Mouse (Mus musculus): ENCODE data around the gene Actbl2.

The Actbl2 gene

DNA sequence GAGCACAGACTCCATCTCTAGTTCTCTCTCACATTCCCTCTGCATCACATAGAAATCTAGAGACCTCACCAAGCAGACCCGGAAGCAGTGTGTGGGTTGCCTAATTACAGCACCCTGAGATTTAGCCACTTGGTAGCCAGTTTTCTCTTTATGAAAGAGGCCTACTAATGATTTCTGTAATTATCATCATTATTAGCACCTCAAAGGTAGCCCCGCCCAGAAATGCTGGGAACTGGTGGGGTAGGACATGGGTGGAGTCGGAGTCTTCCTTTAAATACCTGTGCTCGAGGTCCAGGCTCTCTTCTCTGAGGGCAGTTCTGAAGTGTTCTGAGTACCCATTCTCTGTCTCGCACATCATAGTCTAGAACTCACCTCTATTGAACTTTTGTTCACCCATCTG lies at the start of gene Actbl2:
Actbl2 (plus strand) TSS at position 301 of the 400 bp plus-strand sequence.
- DNase-seq (ENCODE audit: low read depth) = no peak

DNA sequence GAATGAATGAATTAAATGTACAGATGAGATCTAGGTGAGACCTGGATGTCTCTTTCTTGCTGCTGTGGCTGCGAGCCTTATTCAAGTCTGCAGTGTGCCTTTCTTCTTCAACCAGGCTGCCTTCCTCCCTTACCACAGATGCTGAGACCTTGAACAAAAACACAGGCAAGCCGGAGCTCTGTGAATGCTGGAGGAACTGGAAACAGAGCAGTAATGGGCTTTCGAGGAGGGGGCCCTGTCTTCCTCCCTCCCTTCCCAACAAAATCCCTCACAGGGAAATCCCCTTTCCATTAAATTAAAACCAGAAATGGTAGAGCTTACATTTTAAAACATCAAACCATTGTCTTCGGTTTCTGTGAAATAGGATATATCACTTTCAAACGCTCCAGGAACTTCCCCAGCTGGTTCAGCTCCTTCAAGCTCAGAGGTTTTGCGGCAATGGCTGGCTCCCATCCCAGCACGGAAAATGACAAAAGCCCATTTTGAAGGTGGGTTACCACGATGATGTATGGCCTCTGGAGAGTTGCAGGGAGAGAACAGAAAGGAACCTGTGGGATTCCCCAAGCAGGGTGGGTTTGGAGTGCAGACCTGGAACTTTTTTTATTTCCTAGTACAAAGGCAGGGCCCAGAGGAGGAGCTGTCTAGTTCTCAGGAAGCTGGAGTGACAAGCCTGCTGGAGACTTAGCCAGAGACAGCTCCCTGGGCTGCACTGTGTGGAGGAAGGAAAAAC lies 44.0 kb upstream of the Actbl2 start:
- DNase-seq (ENCODE audit: low read depth) = no peak

DNA sequence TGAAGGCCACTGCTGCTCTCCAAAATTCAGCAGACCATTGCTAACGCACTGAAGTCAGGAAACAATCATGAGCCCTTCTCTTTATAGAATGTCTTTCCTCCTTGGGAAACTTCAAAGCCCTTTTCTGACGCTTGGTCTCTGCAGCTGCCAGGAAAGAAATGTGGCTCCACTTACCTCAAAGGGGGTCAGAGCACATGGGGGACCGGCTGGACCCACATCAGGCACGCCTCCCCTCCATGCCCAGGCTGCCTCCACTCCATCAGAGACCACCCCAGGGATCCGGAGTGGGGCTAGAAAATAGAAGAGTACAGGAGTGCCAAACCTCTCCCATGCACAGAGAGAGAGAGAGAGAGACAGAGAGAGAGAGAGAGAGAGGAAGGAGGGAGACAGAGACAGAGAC lies 26.0 kb upstream of the Actbl2 start:
- no peak for DNase-seq (ENCODE audit: low read depth)

DNA sequence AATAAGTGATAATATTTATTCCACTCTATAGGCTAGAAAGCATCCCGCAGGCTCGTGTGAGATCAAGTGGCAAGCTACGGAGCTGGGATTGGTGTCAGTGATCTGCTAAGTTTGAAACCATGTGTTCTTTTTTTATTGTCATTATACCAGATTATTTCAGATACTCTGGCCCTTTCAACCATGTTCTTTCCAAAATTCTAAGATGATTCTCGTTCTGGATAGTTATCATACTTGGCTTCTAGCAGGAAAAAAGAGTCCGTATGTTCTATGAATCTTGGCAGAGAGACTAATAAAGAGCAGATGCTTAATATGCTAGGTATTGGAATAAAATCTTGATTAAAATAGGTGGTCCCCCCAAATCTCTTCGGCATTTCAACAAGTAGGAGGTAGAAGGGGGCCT lies 25.3 kb upstream of the Actbl2 start:
- DNase-seq (ENCODE audit: low read depth) = no peak

DNA sequence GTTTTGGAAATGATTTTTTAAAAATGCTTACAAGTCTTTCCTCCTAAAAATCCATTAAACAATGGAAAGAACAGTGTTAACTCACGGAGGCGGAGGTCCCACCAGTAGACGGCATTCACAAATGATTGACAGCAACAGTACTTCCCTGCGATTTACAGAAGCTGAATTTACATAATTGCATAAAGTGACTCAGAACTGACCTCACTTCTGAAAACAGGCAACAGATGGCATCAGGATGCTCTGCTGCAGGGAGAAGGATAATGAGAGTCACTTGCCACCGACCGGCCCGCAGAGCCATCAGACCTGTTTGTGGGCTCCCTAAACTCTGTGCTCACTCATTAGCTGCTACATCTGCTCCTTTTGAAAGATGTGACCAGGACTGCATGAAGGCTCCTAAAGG lies 22.4 kb upstream of the Actbl2 start:
- no peak for DNase-seq (ENCODE audit: low read depth)

DNA sequence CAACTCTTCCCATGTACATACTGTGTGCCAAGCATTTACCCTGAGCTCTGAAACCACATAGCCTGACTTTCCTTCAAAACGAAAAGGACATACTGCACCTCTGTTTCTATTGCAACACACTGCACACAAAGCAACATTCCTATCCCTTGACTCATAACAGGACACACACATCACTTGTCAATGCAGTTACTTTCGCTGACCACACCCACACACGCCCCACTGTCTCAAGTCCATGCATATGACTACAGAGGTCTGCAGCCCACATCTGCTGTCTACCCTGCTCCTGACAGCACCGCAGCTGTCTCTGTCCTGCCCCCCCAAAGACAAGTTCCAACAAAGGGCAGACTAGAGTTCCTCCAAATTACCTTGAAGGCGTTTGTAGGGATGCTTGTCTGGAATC lies 21.5 kb upstream of the Actbl2 start:
- peak; percentile 47 for DNase-seq (ENCODE audit: low read depth)

DNA sequence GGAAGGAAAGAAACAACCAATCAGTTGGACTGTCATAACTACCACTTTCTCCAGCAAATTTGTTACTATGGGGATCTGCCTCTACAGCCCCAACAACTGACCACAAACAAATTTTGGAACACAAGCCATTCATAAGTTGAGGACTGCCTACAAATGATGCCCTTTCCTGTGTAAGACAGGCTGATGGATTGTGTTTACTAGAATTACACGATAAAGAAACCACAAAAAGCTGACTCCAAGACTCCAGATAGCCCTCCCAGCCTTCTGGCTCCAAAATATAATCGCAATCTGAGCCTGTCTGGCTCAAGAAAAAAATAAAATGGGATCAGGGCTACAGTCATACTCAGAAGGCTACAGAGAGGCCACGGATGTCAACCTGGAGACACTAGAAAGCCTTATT lies 20.2 kb upstream of the Actbl2 start:
- peak; percentile 15 for DNase-seq (ENCODE audit: low read depth)

DNA sequence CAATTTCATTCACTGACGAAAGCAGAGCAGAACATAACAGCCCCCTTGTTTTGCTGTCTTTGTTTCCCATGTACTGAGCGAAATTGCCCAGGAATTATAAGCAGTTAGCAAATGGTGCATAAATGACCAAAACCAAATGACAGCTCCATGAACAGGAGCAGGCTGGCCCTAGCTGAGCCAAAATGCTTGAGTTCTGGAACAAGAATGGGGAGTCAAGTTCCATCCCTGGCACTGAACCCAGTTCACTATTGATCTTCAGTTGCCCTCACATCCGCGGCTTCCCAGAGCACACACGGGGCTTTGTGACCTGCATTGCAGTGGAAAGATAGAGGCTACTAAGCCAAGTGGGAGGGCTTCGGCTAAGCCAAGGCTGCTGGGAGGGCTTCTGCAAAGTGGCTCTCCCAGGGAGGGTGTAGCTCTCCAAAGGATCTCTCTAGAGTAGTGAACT lies 19.1 kb upstream of the Actbl2 start:
- no peak for DNase-seq (ENCODE audit: low read depth)

DNA sequence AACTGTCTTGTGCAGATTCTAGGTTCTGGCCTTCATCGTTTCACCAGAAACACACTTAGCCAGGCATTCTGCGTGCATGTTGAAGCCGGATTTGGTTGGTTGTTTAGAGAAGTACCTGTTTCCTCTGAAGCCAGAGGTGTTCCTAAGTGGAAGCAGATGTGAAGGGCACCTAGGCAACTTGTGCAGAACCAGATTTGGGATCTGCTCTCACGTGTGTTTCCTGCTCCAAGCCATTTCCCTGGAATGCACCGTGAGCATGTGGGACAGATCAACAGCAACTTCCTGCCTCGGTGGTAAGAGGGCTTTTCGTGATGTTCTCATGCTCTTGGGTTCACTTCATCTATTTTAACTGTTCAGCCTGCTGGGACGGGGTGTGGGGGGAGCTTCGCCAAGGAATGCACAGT lies 18.4 kb upstream of the Actbl2 start:
- no peak for DNase-seq (ENCODE audit: low read depth)

DNA sequence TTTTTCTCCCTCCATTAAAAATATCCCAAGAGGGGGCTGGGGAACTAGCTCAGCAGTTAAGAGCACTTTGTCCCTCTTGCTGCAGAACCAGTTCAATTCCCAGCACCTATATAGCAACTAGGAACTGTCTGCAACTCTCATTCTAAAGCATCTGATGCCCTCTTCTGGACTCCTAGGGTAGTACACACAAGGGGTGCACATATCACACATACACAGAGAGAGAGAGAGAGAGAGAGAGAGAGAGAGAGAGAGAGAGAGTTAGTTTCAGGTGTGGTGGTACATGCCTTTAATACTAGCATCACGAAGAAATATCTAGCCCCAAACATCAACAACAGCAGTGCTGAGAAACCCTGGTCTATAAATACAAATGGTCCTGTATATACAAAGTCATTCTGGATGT lies 17.5 kb upstream of the Actbl2 start:
- no peak for DNase-seq (ENCODE audit: low read depth)

DNA sequence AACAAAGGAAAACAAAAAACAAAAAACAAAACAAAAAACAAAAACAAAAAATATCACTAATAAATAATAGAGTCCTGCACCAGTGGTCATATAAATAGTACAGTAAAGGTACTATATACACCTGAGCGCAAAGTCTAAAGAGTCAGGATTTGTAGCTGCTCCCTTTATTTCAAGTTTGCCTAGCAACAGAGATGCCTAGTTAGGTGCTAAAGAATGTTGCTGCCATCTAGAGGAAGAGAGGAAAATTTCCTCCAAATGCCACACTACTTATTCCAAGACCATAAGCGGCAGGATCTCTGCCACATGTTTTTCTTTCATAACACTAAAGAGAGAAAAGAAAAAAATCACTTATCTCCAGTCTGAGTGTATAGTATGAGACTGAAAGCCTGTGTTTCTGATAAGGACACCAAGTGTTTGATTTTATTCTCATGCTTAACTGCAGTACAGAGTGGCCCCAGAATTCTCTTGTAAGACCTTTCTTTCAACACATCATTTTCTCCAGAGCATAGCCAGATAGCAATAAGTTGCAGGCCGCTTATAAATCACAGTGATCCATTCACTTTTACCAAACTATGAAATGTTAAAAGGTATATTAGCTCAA lies 16.8 kb upstream of the Actbl2 start:
- peak; percentile 72 for DNase-seq (ENCODE audit: low read depth)

DNA sequence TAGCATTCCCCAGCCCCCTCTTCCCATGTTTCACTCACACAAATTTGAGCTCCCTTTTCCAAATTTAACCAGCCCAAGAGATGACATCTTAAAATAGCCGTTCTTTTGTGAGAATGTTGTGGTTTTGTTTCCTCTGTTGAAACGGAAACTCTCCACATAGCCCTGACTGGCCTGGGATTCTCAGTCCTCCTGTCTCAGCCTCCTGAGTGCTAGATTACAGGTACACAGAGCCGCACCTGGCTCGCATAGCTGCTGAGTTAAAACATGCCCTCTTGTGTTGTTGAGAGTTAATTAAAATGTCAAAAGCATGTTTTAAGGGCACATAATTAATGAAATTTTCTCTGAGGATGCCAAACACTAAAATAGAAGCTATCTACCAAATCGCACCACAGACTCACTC lies 3.7 kb upstream of the Actbl2 start:
- DNase-seq (ENCODE audit: low read depth) = no peak

DNA sequence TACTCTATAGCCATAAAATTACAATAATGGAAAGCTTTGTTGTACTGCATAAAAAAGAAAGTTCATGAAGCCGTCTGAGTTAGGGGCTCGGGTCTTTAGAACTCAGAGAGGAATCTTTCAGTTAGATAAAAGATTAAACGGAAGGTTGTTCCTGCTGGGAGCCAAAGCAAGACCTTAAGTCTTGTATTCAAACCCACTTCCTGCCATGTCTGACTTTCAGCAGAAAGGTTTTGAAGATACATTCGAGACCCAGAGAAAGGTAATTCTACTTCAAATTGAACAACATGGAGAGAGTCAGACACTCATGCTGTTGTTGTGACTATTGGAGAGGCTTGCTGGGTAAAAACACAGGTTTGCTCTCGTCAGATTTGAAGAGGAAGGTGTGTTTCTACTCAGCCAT lies 3.0 kb upstream of the Actbl2 start:
- no peak for DNase-seq (ENCODE audit: low read depth)

DNA sequence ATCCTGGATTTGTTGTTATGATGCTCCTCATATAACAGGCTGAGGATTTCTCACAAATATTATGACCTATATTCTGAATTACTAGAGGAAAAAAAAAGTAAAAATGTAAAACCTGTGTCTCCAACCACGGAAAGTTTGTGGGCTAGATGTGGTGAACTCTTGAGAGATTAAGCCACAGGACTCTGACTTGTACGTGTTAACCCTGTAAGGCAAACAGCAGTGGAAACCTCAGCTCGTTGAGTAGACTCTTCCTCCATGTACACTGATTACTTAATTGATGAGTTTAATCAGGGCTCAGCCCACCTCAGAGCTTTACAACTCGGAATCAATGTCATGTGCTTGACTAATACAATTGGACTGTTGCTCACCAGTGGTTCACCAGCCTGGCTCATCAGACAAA lies 3.2 kb downstream of the Actbl2 start:
- DNase-seq (ENCODE audit: low read depth) = no peak

DNA sequence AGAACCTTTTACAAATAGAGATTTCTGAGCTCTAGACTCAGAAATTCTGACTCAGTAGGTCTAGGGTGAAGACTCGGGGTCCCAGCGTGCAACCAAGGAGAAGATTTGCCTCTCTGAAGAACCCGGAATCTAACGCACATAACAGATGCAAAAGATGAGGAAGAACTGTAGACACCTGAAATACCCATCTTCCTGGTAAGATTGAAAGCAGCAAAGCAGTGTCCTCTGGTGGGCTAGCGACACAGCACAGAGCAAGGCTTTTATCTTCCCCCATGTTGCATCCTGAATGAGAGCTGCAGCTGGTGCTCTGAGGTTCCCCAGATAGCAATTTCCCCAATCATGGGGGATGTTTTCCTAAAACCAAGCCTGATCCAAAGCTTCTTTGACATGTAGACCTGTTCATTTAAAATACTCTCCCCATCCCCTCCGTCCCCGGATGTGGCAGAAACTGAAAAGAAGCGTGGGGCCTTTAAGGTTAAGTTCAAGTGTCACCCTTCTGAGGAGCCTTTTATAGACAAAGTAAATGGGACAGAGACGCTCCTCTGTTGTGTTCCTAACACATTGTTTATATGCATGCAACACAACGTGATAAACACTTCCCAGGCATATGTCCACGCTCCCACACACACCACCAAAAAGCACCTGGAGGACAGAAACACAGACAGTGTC lies 3.7 kb downstream of the Actbl2 start:
- DNase-seq (ENCODE audit: low read depth) = no peak

DNA sequence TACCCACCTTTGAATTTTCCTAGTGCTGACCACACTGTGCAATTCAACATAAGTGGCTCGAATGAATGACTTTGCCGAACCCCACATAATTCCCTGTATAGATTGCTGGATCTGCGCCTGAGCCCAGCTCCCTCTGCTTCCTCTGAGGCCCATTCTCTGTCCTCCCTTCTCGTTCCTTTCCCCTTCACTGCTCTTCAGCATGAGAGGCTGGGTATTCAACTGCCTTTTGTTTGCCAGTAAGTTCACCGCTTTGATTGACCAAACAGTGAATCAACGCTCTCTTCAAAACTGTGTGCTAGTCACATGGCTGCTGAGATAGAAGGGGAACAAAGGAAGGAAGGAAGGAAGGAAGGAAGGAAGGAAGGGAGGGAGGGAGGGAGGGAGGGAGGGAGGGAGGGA lies 4.3 kb downstream of the Actbl2 start:
- DNase-seq (ENCODE audit: low read depth) = no peak

DNA sequence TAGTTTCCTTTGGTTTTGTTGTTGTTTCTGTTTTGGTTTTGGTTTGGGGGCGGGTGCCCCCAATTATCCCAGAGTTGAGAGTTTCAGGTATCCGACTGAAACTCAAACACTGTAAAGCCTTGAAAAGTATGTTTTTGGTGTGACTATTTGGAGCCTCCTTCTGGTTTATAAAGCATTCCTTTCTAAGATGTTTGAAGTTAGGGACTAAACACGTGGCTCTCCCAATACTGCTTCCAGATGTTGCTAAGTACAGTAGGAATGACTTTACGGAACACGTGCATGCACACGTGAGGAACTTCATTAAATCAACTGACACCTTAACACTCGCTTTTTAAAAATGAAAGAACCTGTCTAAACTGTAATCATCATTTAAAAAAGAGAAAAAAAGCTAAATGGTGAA lies 4.9 kb downstream of the Actbl2 start:
- DNase-seq (ENCODE audit: low read depth) = peak; percentile 29

DNA sequence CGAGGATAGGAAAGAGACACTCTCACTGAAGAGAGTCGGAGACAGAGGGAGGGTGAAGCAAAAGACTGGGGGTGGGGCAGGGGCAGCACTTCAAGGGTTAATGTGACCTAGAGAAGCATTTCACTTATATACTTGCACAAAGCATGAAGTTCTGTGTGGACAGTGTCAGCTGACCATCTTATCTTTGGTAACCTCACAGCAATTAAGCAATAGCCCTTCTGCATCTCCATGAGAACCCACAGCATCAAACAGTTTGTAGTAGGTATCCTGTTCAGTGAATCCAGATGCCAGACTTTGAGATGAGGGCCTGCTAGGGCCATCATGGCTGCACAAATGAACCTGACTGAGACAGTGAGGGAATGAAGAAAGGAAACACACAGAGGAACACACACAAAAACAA lies 8.4 kb downstream of the Actbl2 start:
- no peak for DNase-seq (ENCODE audit: low read depth)

DNA sequence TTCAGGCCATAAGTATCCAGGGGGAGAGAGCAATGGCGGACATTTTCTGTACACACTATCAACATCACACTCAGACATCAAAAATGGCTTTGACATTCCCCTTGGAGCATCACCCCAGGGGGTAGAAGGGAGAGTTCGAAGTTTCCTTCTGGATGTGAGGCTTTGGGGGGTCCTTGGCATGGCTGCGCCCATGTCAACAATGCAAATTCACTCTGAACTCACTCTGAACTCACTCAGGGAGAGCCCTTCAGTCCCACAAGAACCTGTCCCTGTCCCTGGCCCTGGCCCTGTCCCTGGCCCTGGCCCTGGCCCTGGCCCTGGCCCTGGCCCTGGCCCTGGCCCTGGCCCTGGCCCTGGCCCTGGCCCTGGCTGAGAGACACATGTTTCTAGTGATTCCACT lies 8.9 kb downstream of the Actbl2 start:
- DNase-seq (ENCODE audit: low read depth) = no peak

DNA sequence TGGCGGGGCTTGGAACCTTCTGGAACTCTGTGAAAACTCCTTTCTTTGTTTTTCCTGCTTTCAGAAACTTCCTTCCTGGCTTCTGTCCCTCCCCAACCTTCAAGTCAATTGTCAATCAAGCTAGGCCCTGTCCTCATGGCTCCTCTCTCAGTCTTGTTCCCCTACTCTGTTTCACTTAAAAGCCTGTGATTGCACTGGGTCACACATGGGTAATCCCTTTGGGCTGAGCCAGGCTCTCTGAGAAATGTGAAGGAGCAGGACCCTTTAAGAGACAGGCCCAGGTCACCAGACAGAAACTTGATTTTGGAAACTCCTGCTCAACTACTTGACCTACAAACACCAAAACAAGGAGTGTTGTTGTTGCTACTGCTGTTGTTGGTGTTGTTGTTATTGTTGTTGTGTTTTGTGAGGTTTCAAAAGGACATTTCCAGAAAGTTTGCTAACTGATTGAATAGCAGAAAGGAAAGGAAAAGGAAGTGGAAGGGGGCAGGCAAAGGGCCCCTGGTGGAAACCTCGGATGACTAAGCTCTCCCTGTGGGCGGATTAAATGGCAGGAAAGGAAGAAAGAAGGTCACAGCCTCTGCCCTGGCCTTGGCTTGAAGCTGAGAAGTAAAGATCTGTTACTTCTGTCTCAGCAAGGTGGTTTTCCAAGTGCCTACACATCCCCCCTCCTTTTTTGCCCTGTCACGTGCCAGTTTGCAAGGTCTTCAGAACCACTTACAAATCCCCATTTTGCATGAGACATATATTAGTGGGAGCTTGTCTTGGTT lies 10.6 kb downstream of the Actbl2 start:
- no peak for DNase-seq (ENCODE audit: low read depth)

DNA sequence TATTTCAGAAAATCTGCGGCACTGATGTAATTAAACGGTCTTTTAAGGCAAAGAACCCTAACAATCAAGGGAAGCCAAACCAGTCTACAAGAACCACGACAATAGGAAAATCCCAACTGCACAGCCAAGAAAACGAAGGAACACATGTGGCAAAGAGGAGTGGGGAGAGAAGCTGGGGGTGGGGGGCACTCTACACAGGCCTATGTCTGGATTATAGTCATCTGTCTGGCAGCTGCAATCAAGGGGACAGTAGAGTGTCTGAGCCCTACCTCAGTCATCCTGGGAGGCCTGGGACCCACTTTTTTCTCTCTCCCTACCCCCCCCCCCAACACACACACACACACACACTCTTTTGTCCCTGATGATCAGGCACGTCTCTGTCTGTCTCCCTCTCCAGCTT lies 12.0 kb downstream of the Actbl2 start:
- no peak for DNase-seq (ENCODE audit: low read depth)

DNA sequence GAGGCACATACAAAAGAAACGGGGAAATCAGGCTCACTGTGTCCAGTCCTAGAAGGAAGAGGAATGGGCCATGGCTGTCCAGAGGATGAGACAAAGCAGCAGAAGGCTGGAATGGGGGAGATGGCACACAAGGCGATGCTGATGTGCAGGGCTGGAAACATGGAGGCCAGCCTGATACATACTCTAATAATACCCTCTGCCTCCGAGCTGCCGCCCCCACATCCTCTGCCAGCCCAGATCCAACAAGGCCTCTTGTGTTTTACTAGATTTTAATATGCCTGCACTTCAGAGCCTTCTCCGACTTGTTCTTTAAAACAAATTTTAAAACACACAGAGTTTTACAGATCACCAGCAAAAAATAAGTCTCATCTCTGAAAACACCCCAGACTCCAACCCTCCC lies 14.2 kb downstream of the Actbl2 start:
- DNase-seq (ENCODE audit: low read depth) = no peak
